Mouse (Mus musculus) lung, postnatal 0 days (tissue): ENCODE measurements around the gene Fnbp1l. TPM values are rescaled to one million over a fixed set of nuclear protein-coding genes. Genes with fewer than 3 reads are reported as not detected.

ENCODE experiments used
- ATAC-seq: fragments of 200-750 bp; cut with Nextera tagmentation; 2 replicates; pipeline ENCODE4 v1.8.0; 2017; ENCODE audit warnings: moderate library complexity
- DNase-seq: peaks from one replicate; pipeline ENCODE4 v3.0.0-alpha.2; 2016; ENCODE audit warnings: low spot score
- H3K27ac ChIP-seq: fragments of 300-500 bp; sonication (generic); 2 replicates; pipeline ENCODE4 v1.5.1; 2014; ENCODE audit warnings: antibody characterized with exemption, mild to moderate bottlenecking, low read length, mixed read lengths
- H3K27me3 ChIP-seq: fragments of 300-500 bp; sonication (generic); replicated peaks from 2 replicates; pipeline ENCODE4 v1.6.1; 2014; ENCODE audit warnings: low read length, mixed read lengths; ENCODE audit not compliant: insufficient read depth
- H3K36me3 ChIP-seq: fragments of 300-500 bp; sonication (generic); 2 replicates; pipeline ENCODE4 v1.6.1; 2014; ENCODE audit warnings: low read length, mixed read lengths; ENCODE audit not compliant: insufficient read depth
- H3K4me1 ChIP-seq: fragments of 300-500 bp; sonication (generic); 2 replicates; pipeline ENCODE4 v1.6.1; 2014; ENCODE audit warnings: antibody characterized with exemption, low read depth, low read length, mixed read lengths; ENCODE audit not compliant: insufficient read depth
- H3K4me2 ChIP-seq: fragments of 300-500 bp; sonication (generic); replicated peaks from 2 replicates; pipeline ENCODE4 v1.6.1; 2014; ENCODE audit warnings: low read depth, mild to moderate bottlenecking, low read length, moderate library complexity, mixed read lengths
- H3K4me3 ChIP-seq: fragments of 300-500 bp; sonication (generic); 2 replicates; pipeline ENCODE4 v1.5.1; 2014; ENCODE audit warnings: low read depth, low read length
- H3K9ac ChIP-seq: fragments of 300-500 bp; sonication (generic); replicated peaks from 2 replicates; pipeline ENCODE4 v1.6.1; 2014; ENCODE audit warnings: low read depth, mild to moderate bottlenecking
- H3K9me3 ChIP-seq: fragments of 300-500 bp; sonication (generic); 2 replicates; pipeline ENCODE4 v1.6.1; 2016; ENCODE audit warnings: low read length, mixed read lengths
- CTCF ChIP-seq: IDR thresholded peaks from 2 replicates; pipeline ENCODE4 v1.5.1; 2016; ENCODE audit warnings: antibody characterized with exemption, mild to moderate bottlenecking
- EP300 ChIP-seq: IDR thresholded peaks from 2 replicates; pipeline ENCODE4 v1.6.1; 2016; ENCODE audit warnings: antibody characterized with exemption, mild to moderate bottlenecking, control low read depth
- WGBS: fragments of 180-500 bp; shearing (Covaris S2); extraction: QIAGEN DNeasy Blood & Tissue Kit; methylation state at CpG from one replicate; pipeline ENCODE4 v1.1.7; 2014; 5-methylcytosine and 5-hydroxymethylcytosine counted together
- polyA plus RNA-seq: library from polyadenylated mRNA; unstranded; fragments of >200 nt; fragmentation: Nextera tagmentation; extraction: Ambion mirVana; gene quantifications from 2 replicates; pipeline ENCODE4 v1.2.1, GENCODE M21; 2015

Fnbp1l gene
- polyA plus RNA-seq = 32.3 and 41.1 TPM in 2 replicates

DNA sequence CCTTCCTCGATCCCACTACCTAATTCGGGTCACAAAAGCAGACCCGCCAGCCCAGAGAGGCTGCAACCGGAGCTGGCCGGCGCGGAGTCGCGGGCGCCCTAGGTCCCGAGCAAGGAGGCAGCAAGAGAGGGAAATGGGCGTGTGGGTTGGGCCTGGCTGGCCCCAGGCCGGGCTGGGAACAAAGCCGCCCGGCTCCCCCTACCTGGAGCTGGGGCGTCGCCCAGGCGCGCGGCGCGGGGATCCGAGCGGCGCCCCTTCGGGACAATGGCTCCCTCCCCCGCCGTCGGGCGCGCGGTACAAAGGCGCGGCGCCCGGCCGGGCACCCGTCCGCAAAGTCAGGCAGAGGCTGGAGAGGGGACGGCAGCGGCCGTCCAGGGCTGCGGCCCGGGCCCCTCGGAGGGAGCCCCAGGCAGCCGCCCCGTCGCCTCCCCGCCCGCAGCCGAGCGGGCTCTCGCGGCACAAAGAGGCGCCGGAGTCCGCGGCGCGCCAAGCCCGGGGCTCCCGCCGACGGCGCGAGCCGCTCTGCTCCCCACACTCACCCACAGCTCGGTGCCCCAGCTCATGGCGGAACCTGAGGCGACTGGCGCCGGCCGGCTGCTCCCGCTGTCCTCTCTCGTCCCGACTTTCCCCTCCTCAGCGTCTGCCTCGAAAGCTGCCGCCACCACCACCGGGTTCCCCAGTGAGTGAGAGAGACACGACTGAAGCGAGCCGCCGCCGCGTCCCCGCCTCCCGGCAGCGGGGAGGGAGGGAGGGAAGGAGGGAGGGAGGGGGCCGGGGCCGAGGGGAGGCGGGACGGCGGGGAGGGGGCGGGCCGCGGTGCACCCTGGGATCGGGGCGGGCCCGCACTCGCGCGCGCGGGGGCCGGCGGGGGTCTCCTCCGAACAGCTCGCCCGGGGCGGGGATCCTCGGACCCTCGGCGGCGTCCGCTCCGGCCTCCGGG, at the start of gene Fnbp1l:
Gene Fnbp1l (minus strand): TSS at position 725 of the 940 bp plus-strand sequence.
- Histone ChIP-seq H3K4me2 (peak within 1 kb of the TSS; percentile 90), H3K27ac (peak within 1 kb of the TSS; percentile 99), H3K27me3 (no peaks in the 10 kb centered on the region), H3K36me3 (no peaks in the 10 kb centered on the region), H3K9me3 (no peaks in the 10 kb centered on the region), H3K4me3 (peak within 1 kb of the TSS; percentile 96), H3K9ac (peak within 1 kb of the TSS; percentile 92), H3K4me1 (peaks cover 4% of the 10 kb centered on the region; the same call in 1 of the 2 replicates)
- TF ChIP-seq EP300 (no peak), CTCF (no peak)
- DNase-seq (peak; percentile 86), ATAC-seq (peak; percentile 64)
- WGBS = 3% methylated on average over 54 of the region's 118 CpGs

- Histone ChIP-seq H3K36me3 (no peaks in the 10 kb centered on the region), H3K9me3 (no peaks in the 10 kb centered on the region), H3K27me3 (no peaks in the 10 kb centered on the region), H3K4me2 (no peak overlapping the region), H3K4me1 (no peaks in the 10 kb centered on the region), H3K27ac (no peak overlapping the region), H3K9ac (no peak overlapping the region), H3K4me3 (no peak overlapping the region)
- ATAC-seq (no peak), DNase-seq (peak; percentile 46)
- WGBS = 60% methylated on average over 2 of the region's 2 CpGs
- no peak for TF ChIP-seq EP300
- TF ChIP-seq CTCF = no peak
These were observed 41.3 kb upstream of the Fnbp1l start for GRCm38 (mm10) chr3:122660795-122661194.

DNA sequence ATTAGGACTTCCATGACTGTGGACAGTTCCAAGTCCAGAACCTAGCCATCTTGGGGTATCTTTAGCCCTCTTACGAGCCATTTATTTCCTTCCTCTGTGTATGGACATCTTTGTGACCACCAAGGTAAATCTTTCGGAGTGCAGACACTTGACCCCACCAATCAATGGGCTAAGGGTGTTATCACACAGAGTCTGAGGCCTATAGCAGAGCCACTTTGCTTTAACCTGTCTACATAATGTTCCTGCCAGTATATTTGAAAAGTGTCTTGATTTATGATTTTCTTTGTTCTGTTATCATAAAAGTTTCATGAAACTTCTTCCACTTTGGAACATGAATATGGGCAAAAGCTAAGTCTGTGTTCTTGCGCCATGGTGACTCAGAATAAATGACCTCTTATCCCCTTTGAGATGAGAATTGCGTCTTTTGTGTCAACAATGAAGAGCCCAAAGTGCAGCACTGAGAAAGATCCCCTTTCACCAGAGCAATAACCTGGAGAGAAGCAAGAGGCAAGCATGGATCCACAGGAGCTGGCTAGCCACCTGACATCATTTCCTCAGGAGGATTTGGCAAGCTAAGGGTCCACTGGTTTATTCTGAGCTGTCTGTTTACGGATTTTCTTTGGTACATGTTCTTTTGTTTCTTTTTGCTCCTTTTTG, 39.9 kb upstream of the Fnbp1l start:
- no peak for ATAC-seq
- no peaks in the 10 kb centered on the region for H3K36me3 ChIP-seq
- H3K4me1 ChIP-seq = no peaks in the 10 kb centered on the region
- no peak overlapping the region for H3K27ac ChIP-seq
- H3K9me3 ChIP-seq = no peaks in the 10 kb centered on the region
- H3K27me3 ChIP-seq = no peaks in the 10 kb centered on the region
- H3K9ac ChIP-seq = no peak overlapping the region
- no peak overlapping the region for H3K4me3 ChIP-seq
- H3K4me2 ChIP-seq = no peak overlapping the region
- TF ChIP-seq EP300 (no peak), CTCF (no peak)
- WGBS = 73% methylated on average over 5 of the region's 5 CpGs
- no peak for DNase-seq

DNA sequence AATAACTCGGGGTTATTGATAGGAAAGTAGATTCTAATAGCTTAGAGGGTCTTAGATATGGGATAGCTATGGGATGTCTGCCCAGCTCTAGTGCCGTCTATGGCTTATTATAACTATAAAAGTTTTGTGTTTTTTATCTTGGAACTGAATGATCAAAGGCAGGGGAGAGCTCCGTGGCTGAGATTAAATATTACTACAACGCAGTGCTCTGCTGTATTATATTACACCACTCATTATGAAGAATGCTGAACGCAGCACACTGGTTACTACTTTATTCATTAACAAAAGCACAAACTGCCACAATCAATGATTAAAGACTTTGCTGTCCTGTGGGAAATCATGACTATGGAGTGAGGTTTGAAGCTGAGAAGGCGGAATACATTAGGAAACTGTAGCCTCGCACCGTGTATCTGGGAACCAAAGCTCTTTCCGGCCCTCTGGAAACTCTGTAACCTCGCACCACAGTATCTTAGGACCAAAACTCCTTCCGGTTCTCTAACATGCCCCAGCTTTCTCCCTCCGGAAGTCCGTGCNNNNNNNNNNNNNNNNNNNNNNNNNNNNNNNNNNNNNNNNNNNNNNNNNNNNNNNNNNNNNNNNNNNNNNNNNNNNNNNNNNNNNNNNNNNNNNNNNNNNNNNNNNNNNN, 27.8 kb upstream of the Fnbp1l start:
- Histone ChIP-seq H3K9me3 (no peaks in the 10 kb centered on the region), H3K4me3 (no peak overlapping the region), H3K4me2 (no peak overlapping the region), H3K27me3 (no peaks in the 10 kb centered on the region), H3K9ac (no peak overlapping the region), H3K36me3 (no peaks in the 10 kb centered on the region), H3K4me1 (no peaks in the 10 kb centered on the region), H3K27ac (no peak overlapping the region)
- DNase-seq (peak; percentile 46), ATAC-seq (peak; percentile 72)
- WGBS = 46% methylated on average over 13 of the region's 13 CpGs
- no peak for TF ChIP-seq CTCF

GRCm38 (mm10) chr3:122640286-122640685, 20.8 kb upstream of the Fnbp1l start:
- no peak for DNase-seq
- H3K36me3 ChIP-seq = no peaks in the 10 kb centered on the region
- no peak overlapping the region for H3K9ac ChIP-seq
- no peak for ATAC-seq
- no peaks in the 10 kb centered on the region for H3K27me3 ChIP-seq
- H3K27ac ChIP-seq = no peak overlapping the region
- TF ChIP-seq CTCF = no peak
- TF ChIP-seq EP300 = no peak
- no peak overlapping the region for H3K4me3 ChIP-seq
- no peaks in the 10 kb centered on the region for H3K9me3 ChIP-seq
- H3K4me1 ChIP-seq = no peaks in the 10 kb centered on the region
- H3K4me2 ChIP-seq = no peak overlapping the region

- DNase-seq (no peak), ATAC-seq (no peak)
- no peaks in the 10 kb centered on the region for H3K9me3 ChIP-seq
- TF ChIP-seq CTCF (no peak), EP300 (no peak)
- H3K27ac ChIP-seq = no peak overlapping the region
- no peaks in the 10 kb centered on the region for H3K36me3 ChIP-seq
- H3K4me1 ChIP-seq = peaks cover 3% of the 10 kb centered on the region; the same call in 1 of the 2 replicates
- no peaks in the 10 kb centered on the region for H3K27me3 ChIP-seq
- H3K4me3 ChIP-seq = no peak overlapping the region
- 76% methylated on average over 2 of the region's 2 CpGs for WGBS
- no peak overlapping the region for H3K4me2 ChIP-seq
- H3K9ac ChIP-seq = no peak overlapping the region
These were observed 19.6 kb upstream of the Fnbp1l start for GRCm38 (mm10) chr3:122639197-122639475.
